Mouse (Mus musculus) lung, postnatal 14 days (tissue): ENCODE data around the gene Disc1.
A peak's percentile ranks its signal among the peaks of the same experiment; 100 is the strongest.

Experiments
- DNase-seq: peaks from one replicate; pipeline ENCODE4 v3.0.0; 2021

Disc1 gene

GRCm38 (mm10) chr8:125184881-125185280, 130.9 kb downstream of the Disc1 start:
- no peak for DNase-seq

GRCm38 (mm10) chr8:125187044-125187443, 133.0 kb downstream of the Disc1 start:
- DNase-seq: no peak

GRCm38 (mm10) chr8:125193701-125194100, 139.7 kb downstream of the Disc1 start:
- DNase-seq: no peak

- DNase-seq: no peak
These were observed 141.1 kb downstream of the Disc1 start for GRCm38 (mm10) chr8:125195121-125195520.

- DNase-seq: no peak
These were observed 142.6 kb downstream of the Disc1 start for GRCm38 (mm10) chr8:125196573-125197094.

- DNase-seq: no peak
These were observed 143.5 kb downstream of the Disc1 start for GRCm38 (mm10) chr8:125197341-125198002.

- no peak for DNase-seq
These were observed 144.6 kb downstream of the Disc1 start for GRCm38 (mm10) chr8:125198420-125199196.

GRCm38 (mm10) chr8:125199197-125199939, 145.4 kb downstream of the Disc1 start:
- no peak for DNase-seq

- DNase-seq: no peak
These were observed 146.4 kb downstream of the Disc1 start for GRCm38 (mm10) chr8:125200273-125200863.

- DNase-seq: peak; percentile 43
These were observed 147.7 kb downstream of the Disc1 start for GRCm38 (mm10) chr8:125201650-125202049.

- DNase-seq: no peak
These were observed 149.0 kb downstream of the Disc1 start for GRCm38 (mm10) chr8:125203016-125203415.

GRCm38 (mm10) chr8:125205556-125205955, 151.6 kb downstream of the Disc1 start:
- DNase-seq: no peak

GRCm38 (mm10) chr8:125206391-125206790, 152.4 kb downstream of the Disc1 start:
- DNase-seq: no peak

- DNase-seq: no peak
These were observed 153.0 kb downstream of the Disc1 start for GRCm38 (mm10) chr8:125206962-125207361.

GRCm38 (mm10) chr8:125212619-125213167, 158.7 kb downstream of the Disc1 start:
- DNase-seq: no peak

- no peak for DNase-seq
These were observed 164.0 kb downstream of the Disc1 start for GRCm38 (mm10) chr8:125217902-125218581.

GRCm38 (mm10) chr8:125218669-125219068, 164.7 kb downstream of the Disc1 start:
- DNase-seq: no peak

- no peak for DNase-seq
These were observed 166.6 kb downstream of the Disc1 start for GRCm38 (mm10) chr8:125220608-125221007.

- no peak for DNase-seq
These were observed 167.1 kb downstream of the Disc1 start for GRCm38 (mm10) chr8:125221062-125221461.

- DNase-seq: no peak
These were observed 169.2 kb downstream of the Disc1 start for GRCm38 (mm10) chr8:125223031-125223753.

- no peak for DNase-seq
These were observed 170.3 kb downstream of the Disc1 start for GRCm38 (mm10) chr8:125224271-125224699.
